32 mouse cellular contexts compared by ENCODE assay signal in genomic region chr15:81427947-81428346, GRCm38 (mm10). TPM values are rescaled to one million over a fixed set of nuclear protein-coding genes. Genes with fewer than 3 reads are reported as not detected.
"Had no signal": no experiment of that assay in that cellular context is flagged by ENCODE, and none has a peak within 500 bp of the region (broad histone marks: within the 10 kb centered on the region; RNA-seq: fewer than 3 reads in every experiment).

No protein-coding gene starts in this region.

- H3K4me1 ChIP-seq: heart, embryonic 10.5 days; heart, embryonic 12.5 days; hindbrain, embryonic 13.5 days; hindbrain, embryonic 15.5 days; limb, embryonic 12.5 days had no signal

- H3K27me3 ChIP-seq: heart, embryonic 12.5 days; hindbrain, embryonic 13.5 days; hindbrain, embryonic 15.5 days; limb, embryonic 12.5 days; liver, embryonic 13.5 days had no signal

- H3K9me3 ChIP-seq: heart, embryonic 10.5 days; heart, embryonic 12.5 days; hindbrain, embryonic 13.5 days; hindbrain, embryonic 15.5 days; limb, embryonic 12.5 days; liver, embryonic 13.5 days had no signal

- H3K4me3 ChIP-seq: heart, embryonic 10.5 days; heart, embryonic 12.5 days; hindbrain, embryonic 13.5 days; hindbrain, embryonic 15.5 days; limb, embryonic 12.5 days; liver, embryonic 13.5 days had no signal

- H3K9ac ChIP-seq: heart, embryonic 12.5 days; hindbrain, embryonic 13.5 days; hindbrain, embryonic 15.5 days; limb, embryonic 12.5 days; liver, embryonic 13.5 days had no signal

- H3K27ac ChIP-seq: heart, embryonic 10.5 days; hindbrain, embryonic 13.5 days; hindbrain, embryonic 15.5 days; hindbrain, postnatal 0 days; limb, embryonic 12.5 days; liver, embryonic 13.5 days had no signal

- ATAC-seq: hindbrain, postnatal 0 days; intestine, embryonic 16.5 days had no signal

- H3K4me2 ChIP-seq: heart, embryonic 12.5 days; hindbrain, embryonic 13.5 days; hindbrain, embryonic 15.5 days; limb, embryonic 12.5 days; liver, embryonic 13.5 days had no signal

- DNase-seq: gastrocnemius, postnatal 14 days; gastrocnemius, postnatal 36 days; heart, adult 18-20 months; heart, postnatal 10 days; heart, postnatal 36 days; kidney, adult 11 months; kidney, adult 2 months; kidney, postnatal 14 days; kidney, postnatal 36 days; layer of hippocampus, adult 9-11 months; layer of hippocampus, postnatal 36 days; left cerebral cortex, postnatal 4 days; liver, embryonic 13.5 days had no signal

RNA-seq across cellular contexts. Expression of gene Dnajb7, which starts 19.8 kb away (rescaled TPM):
- total RNA-seq: gastrocnemius, adult 18-20 months; gastrocnemius, adult 8-10 months; gastrocnemius, postnatal 14 days; gastrocnemius, postnatal 36 days; heart, adult 18-20 months; heart, adult 8-10 months; heart, postnatal 10 days; heart, postnatal 36 days; hematopoietic stem cell, adult 5-6 weeks; hindbrain, postnatal 0 days; layer of hippocampus, adult 18-20 months; layer of hippocampus, adult 8-10 months; layer of hippocampus, postnatal 36 days; left cerebral cortex, adult 18-20 months; left cerebral cortex, adult 8-10 months; left cerebral cortex, postnatal 10 days; left cerebral cortex, postnatal 25 days had no signal
- polyA plus RNA-seq: large intestine, adult 2 months; liver, adult 2 months had no signal
